Mouse (Mus musculus): Measurements from ENCODE around the gene Snx20.

- TF ChIP-seq CTCF (IDR thresholded peaks at IDR 0.05): no peak
- no peak for TF ChIP-seq EP300 (IDR thresholded peaks at IDR 0.05)
Observed at GRCm38 (mm10) chr8:88583863-88584262, 52.1 kb downstream of the Snx20 start.

Data from lung, postnatal 0 days (tissue).